Mouse (Mus musculus) ovary, postnatal 36 days (tissue): Measurements from ENCODE around the gene Pycard.
"Not testable (repeated sequence)": the region's sequence is repeated elsewhere in the genome, so short reads cannot be mapped to it uniquely, and the experiment has no call there.

Experiments used
- DNase-seq: peaks from one replicate; pipeline ENCODE4 v3.0.0; 2022; ENCODE audit warnings: low spot score, mixed read lengths

The Pycard gene

GRCm38 (mm10) chr7:127993341-127993977, at the start of gene Pycard:
TSS of gene Pycard (minus strand) at chr7:127993867.
- peak; percentile 50 for DNase-seq

GRCm38 (mm10) chr7:128042161-128042820, 48.6 kb upstream of the Pycard start:
- not testable (repeated sequence) for DNase-seq

GRCm38 (mm10) chr7:128033616-128034015, 39.9 kb upstream of the Pycard start:
- no peak for DNase-seq

GRCm38 (mm10) chr7:128032989-128033293, 39.3 kb upstream of the Pycard start:
- DNase-seq = no peak

GRCm38 (mm10) chr7:128032290-128032988, 38.8 kb upstream of the Pycard start:
- no peak for DNase-seq

GRCm38 (mm10) chr7:128031403-128031976, 37.8 kb upstream of the Pycard start:
- DNase-seq = no peak

GRCm38 (mm10) chr7:128025381-128025780, 31.7 kb upstream of the Pycard start:
- DNase-seq = no peak

GRCm38 (mm10) chr7:128024932-128025331, 31.3 kb upstream of the Pycard start:
- no peak for DNase-seq

- no peak for DNase-seq
These were observed 30.7 kb upstream of the Pycard start for GRCm38 (mm10) chr7:128024364-128024763.

- DNase-seq = no peak
These were observed 29.9 kb upstream of the Pycard start for GRCm38 (mm10) chr7:128023565-128023964.

- no peak for DNase-seq
These were observed 29.3 kb upstream of the Pycard start for GRCm38 (mm10) chr7:128022974-128023373.

- DNase-seq = no peak
These were observed 25.5 kb upstream of the Pycard start for GRCm38 (mm10) chr7:128019187-128019586.

- no peak for DNase-seq
These were observed 24.6 kb upstream of the Pycard start for GRCm38 (mm10) chr7:128018275-128018674.

GRCm38 (mm10) chr7:128016650-128017049, 23.0 kb upstream of the Pycard start:
- DNase-seq = no peak

GRCm38 (mm10) chr7:128016134-128016533, 22.5 kb upstream of the Pycard start:
- DNase-seq = not testable (repeated sequence)

- no peak for DNase-seq
These were observed 19.4 kb upstream of the Pycard start for GRCm38 (mm10) chr7:128013116-128013515.

GRCm38 (mm10) chr7:128012136-128012780, 18.6 kb upstream of the Pycard start:
- no peak for DNase-seq

GRCm38 (mm10) chr7:128009715-128010340, 16.2 kb upstream of the Pycard start:
- no peak for DNase-seq

- DNase-seq = no peak
These were observed 12.5 kb upstream of the Pycard start for GRCm38 (mm10) chr7:128006193-128006592.

- peak; percentile 13 for DNase-seq
These were observed 11.1 kb upstream of the Pycard start for GRCm38 (mm10) chr7:128004487-128005362.

GRCm38 (mm10) chr7:128004150-128004486, 10.5 kb upstream of the Pycard start:
- no peak for DNase-seq
